Mouse (Mus musculus) myocyte (in vitro differentiated cells): ENCODE measurements around the gene Usp22.

Experiments used
- CEBPB ChIP-seq: IDR thresholded peaks from 2 replicates; pipeline ENCODE4 v1.6.1; 2011; ENCODE audit warnings: mild to moderate bottlenecking, moderate library complexity; ENCODE audit not compliant: poor library complexity, insufficient read depth, severe bottlenecking
- E2F4 ChIP-seq: IDR thresholded peaks from one replicate; pipeline ENCODE4 v1.6.1; 2011; ENCODE audit warnings: mild to moderate bottlenecking, control low read depth, moderate library complexity; ENCODE audit not compliant: insufficient read depth
- MAX ChIP-seq: IDR thresholded peaks from one replicate; pipeline ENCODE4 v1.6.1; 2011; ENCODE audit warnings: low read depth, mild to moderate bottlenecking, control low read depth
- MYOD1 ChIP-seq, 3 experiments: IDR thresholded peaks; one replicate each; pipeline ENCODE4 v1.6.1; 2011; ENCODE audit warnings: control low read depth in 2 of 3, low read depth in 2 of 3, mild to moderate bottlenecking in 2 of 3, moderate library complexity in 1 of 3; ENCODE audit not compliant: insufficient read length in 2 of 3, control insufficient read depth in 1 of 3
- MYOG ChIP-seq, 3 experiments: IDR thresholded peaks; one replicate each; pipeline ENCODE4 v1.6.1; 2011; ENCODE audit warnings: control low read depth in 2 of 3, low read depth in 2 of 3, mild to moderate bottlenecking in 2 of 3; ENCODE audit not compliant: insufficient read length in 2 of 3, control insufficient read depth in 1 of 3, insufficient read depth in 1 of 3
- POLR2A ChIP-seq: IDR thresholded peaks from one replicate; pipeline ENCODE4 v1.6.1; 2011; ENCODE audit warnings: low read depth, mild to moderate bottlenecking, control low read depth, moderate library complexity; ENCODE audit not compliant: insufficient read length
- POLR2AphosphoS2 ChIP-seq: IDR thresholded peaks from one replicate; pipeline ENCODE4 v1.6.1; 2011; ENCODE audit warnings: low read depth, control low read depth; ENCODE audit not compliant: insufficient read length
- REST ChIP-seq: IDR thresholded peaks from one replicate; pipeline ENCODE4 v1.6.1; 2011; ENCODE audit warnings: mild to moderate bottlenecking, control low read depth, moderate library complexity; ENCODE audit not compliant: insufficient read depth, insufficient read length
- SRF ChIP-seq: IDR thresholded peaks from one replicate; pipeline ENCODE4 v1.6.1; 2011; ENCODE audit warnings: low read depth; ENCODE audit not compliant: control insufficient read depth, insufficient read length
- TCF12 ChIP-seq: IDR thresholded peaks from one replicate; pipeline ENCODE4 v1.6.1; 2011; ENCODE audit warnings: mild to moderate bottlenecking, control low read depth; ENCODE audit not compliant: poor library complexity, insufficient read depth, severe bottlenecking
- TCF3 ChIP-seq: IDR thresholded peaks from one replicate; pipeline ENCODE4 v1.6.1; 2011; ENCODE audit warnings: low read depth, control low read depth; ENCODE audit not compliant: insufficient read length
- USF1 ChIP-seq: IDR thresholded peaks from one replicate; pipeline ENCODE4 v1.6.1; 2011; ENCODE audit warnings: low read depth, mild to moderate bottlenecking, control low read depth, moderate library complexity

DNA sequence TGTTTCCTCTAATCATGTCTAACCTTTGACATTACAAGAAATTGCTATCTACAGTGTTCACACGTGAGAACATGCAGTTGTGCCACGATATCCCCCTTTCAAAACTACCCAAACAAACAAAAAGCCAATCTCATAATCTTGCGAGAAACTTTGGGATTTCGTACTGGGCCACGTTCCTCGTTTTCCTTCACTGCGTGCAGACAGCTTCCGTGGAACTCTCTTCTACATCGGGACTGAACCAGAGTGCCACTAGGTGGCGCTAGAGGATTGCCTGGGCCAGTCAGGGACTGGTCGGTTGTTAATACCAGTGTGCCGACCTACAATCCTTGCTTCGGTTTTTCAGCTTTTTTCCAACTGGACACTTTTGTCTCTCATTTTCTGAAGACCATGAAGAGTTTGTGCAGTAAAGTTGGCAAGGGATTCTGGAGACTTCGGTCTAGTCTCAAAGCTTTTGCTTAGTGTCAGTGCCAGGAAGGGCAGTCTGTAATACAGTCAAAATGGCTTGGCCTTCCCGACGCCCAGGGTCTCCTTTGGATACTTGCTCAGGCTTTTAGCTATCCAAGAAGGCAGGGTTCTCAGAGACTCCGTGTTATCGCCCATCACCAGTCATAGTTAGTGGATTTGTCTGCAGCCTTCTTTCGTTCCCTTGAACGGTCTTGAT is 70.5 kb downstream of the Usp22 start:
- TF ChIP-seq CEBPB (no peak), E2F4 (no peak), POLR2AphosphoS2 (no peak), POLR2A (no peak), MAX (no peak), MYOG (IDR thresholded peaks at IDR 0.05; ENCODE audit: control insufficient read depth in 1 of 3, insufficient read depth in 1 of 3, insufficient read length in 2 of 3, low read depth in 2 of 3) (no peak), SRF (no peak), MYOD1 (IDR thresholded peaks at IDR 0.05; ENCODE audit: control insufficient read depth in 1 of 3, insufficient read length in 2 of 3, low read depth in 2 of 3) (no peak), USF1 (no peak), TCF12 (no peak), TCF3 (no peak), REST (no peak)
